Mouse (Mus musculus): ENCODE results near the gene Prkar1a.

DNA sequence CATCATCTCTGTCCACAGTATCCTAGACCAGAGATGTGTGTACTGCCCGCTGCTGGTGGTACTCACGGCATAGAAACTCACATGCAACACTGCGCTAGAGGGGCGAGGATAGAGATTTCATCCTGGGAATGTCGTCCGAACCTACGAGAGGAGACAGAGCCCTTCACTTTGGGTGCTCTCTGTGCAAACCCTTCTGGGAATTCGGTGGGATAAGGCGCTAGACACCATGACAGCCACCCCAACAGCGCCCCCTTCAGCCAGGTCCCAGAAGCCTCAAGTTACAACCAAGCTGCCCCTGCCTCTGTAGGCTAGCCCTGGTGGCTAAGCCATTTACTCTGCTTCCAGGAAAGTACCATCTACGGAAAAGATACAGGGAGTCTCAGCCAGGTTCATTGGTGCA, 25.3 kb downstream of the Prkar1a start:
- TF ChIP-seq FLI1 (IDR thresholded peaks at IDR 0.05; ENCODE audit: low read length) (no peak), GATA1 (IDR thresholded peaks at IDR 0.05; ENCODE audit: borderline replicate concordance, low read length) (no peak)

Measured in megakaryocyte, embryonic 14.5 days (primary cell).